Mouse (Mus musculus): ENCODE measurements around the gene Plekhg1. TPM values are rescaled to one million over a fixed set of nuclear protein-coding genes. Genes with fewer than 3 reads are reported as not detected.

Gene Plekhg1
- 10 to 100 TPM in 1 of 2 experiments, 1 to 10 TPM in 1; 9.3 to 10.3 TPM for total RNA-seq (2021)
- long read RNA-seq, experiment 1, partial matches to known transcripts: 0 of 4 reads
- long read RNA-seq, experiment 1, other reads (novel, unspliced or antisense): 4 of 4 reads
- long read RNA-seq, experiment 2, partial matches to known transcripts: 0 of 4 reads
- long read RNA-seq, experiment 2, other reads (novel, unspliced or antisense): 4 of 4 reads

DNA sequence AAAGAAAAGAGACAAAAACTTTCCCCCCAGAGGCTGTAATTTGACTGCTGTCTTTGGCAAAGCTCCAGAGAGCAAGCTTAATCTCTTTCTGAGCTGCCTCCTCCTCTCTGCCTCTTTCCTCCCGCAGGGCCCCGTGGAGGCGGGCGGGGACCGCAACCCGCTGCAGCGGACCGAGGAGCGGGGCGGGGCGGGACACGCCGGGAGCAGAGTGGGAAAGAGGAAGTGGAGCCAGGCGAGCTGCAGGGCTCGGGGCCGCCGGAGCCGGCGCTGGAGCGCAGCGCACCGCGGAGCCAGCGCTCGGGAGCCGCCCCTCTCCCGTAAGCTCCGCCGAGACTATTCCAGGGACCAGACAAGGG lies at the start of gene Plekhg1:
Gene Plekhg1, plus strand, starts transcription at position 217 of the 356 bp plus-strand sequence.
- DNase-seq: peak; percentile 86 to 93

DNA sequence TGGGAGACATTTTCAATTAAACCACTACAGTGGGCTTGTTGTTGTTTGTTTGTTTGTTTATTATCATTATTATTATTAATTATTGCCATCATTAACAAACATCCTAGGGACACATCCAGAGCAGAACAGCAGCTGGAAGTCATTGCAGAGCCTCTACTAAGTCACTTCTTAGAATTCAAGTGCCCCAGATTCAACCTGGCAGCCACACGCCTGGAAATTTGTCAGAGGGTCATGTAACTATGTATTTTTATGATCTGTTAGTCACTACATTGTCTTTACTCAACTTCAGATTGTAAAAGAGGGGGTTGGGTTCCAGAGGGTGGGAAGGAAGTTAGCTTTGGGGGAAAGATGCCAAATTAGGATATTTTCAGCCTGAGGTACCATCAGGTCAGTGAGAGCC lies 47.4 kb upstream of the Plekhg1 start:
- DNase-seq: no peak

GRCm38 (mm10) chr10:3693699-3694280 lies 46.4 kb upstream of the Plekhg1 start:
- no peak for DNase-seq

DNA sequence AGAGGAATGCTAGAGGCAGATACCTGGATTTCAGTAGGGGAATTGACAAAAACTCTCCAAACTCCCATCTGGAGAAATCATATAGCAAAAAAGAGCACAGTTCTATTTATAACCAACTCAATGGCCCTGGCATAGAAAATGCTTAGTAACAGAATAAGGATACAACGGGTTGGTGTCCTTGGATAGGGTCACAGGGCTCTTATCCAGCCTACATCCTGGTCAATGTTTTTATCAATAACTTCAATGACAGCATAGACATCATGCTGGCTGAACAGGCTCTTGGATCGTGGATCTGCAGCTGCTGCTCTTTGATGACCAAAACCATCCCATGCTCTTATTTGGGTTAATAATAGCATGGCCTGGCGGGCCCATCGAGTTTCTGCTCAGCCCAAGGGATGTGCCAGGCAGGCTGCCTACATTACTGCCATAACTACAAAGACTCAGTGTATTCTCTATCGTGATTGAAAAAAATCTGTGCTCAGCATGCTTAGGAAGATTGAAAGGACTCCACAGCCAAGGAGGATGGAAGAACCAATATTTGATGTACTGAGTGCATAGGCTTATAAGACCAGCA lies 44.7 kb upstream of the Plekhg1 start:
- peak; percentile 42 to 61 for DNase-seq

- DNase-seq: peak; percentile 76 to 87
Measured at GRCm38 (mm10) chr10:3696727-3697348, 43.3 kb upstream of the Plekhg1 start.

DNA sequence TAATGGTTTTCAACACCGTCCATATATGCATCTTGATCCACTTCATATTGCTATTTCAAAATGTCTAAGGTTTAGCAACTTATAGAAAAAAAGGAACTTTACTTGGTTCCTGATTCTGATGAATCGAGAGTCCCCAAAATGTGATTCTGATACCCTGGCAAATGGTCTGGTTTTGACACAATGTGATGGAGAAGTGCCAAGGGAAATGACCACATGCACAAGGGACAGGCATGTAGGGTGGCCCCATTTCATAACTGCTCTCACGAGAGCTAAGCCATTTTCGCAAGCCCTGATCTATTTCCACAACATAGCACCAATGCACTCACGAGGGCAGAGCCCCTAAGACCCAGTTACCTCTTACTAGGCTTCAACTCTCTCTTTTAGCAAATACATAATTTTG lies 42.7 kb upstream of the Plekhg1 start:
- DNase-seq: peak; percentile 47 to 65

DNA sequence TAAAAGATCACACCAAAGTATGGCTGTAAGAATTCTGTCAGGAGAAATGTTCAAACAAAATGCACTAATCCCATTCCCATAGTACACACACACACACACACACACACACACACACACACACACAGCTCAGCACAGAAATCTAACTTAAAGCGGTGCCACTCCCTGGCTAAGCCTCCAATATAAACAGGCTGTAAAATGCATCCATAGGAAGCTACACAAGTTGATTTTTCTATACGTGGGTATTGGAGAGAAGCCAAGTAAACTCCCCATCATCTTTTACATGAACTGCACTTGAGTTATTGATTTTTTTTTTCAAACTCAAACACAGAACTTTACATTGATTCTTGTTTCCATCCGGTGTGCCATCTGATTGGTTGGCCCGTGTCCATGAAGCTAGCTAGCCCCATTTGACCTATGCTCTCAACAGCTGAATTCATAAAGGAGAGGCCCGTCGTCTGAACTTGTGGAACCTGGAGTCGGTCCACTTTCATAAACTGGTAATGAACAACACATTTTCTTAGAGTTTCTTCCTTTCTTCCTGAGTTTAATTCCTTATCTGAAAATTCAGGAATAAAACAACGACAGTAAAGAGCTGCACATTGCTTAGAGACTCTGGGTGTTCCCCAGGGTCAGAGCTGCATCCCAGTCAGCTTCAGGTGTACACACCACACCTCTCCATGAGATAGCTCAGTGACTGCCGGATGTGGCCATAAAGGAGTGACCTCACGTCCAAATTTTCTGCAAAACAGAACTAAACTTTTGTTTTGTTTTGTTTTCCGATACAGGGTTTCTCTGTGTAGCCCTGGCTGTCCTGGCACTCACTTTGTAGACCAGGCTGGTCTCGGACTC lies 39.7 kb upstream of the Plekhg1 start:
- no peak for DNase-seq

GRCm38 (mm10) chr10:3701832-3702231 lies 38.3 kb upstream of the Plekhg1 start:
- DNase-seq: no peak

- no peak for DNase-seq
Measured at GRCm38 (mm10) chr10:3702585-3702984, 37.6 kb upstream of the Plekhg1 start.

DNA sequence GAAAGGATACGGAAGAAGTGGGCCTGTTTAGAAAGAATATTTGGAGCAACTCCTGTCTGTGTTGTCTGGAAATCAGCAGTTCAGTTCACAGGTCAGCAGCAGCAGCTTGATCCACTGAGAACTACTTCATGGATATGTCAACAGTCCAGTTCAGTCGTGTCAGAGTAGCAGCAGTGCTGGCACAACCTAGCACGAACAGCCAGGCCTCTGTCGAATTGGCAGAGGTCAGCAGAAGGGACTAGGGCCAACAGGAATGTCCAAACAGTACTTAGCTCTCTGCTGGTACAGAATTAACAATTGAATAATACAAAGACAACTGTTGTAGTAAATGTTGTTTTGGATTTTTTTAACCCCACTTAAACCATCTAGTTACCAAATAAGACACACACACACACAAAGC lies 33.9 kb upstream of the Plekhg1 start:
- peak; percentile 42 to 71 for DNase-seq

DNA sequence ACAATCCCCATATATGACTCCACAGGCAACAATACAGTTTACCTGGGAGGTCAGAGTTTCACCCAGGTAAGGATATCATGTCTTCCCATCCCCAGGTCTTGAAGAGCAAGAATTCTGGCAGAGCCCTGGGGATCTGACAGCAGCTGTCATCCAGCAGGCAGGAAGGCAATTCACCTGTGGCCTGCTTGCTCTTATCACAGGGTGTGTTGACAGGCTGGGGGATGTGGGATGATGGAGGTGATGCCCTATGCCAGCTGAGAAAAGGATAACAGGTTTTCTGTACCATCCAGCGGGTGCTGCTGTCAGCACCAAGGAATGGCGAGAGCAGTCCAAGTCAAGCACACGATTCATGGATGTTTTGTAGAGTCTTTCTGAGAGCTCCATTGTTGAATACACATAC lies 30.1 kb upstream of the Plekhg1 start:
- no peak for DNase-seq

DNA sequence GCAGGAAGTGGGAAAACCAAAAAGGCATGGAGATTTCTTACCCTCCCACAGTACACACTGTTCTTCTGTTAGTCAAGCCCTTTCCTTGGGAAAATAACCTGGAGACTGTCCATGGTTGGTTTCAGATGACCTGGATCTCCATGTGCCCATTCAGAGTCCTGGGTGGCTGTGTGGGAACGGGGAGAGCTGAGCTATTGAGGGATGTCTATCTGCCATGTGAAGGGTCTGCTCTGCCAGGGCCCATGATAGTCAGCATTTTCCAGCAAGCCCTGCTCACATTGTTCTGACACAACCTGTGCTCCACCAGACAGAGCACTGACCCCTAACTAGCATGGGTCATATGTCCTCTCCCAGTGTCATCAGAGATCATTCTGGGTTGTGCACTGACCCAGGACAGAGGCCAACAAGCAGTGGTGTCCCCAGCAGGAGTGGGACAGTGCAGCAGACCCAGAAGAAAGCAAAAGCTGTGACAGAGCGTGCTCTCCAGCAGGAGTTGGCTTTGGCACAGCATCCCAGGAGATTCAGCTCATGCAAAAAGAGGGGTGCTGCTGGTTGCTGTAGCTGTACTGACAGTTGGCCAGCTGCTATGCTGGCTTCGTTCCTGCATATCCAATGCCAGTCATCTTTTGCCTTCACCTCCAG lies 24.7 kb upstream of the Plekhg1 start:
- DNase-seq: peak; percentile 42 to 64

GRCm38 (mm10) chr10:3718021-3718865 lies 21.9 kb upstream of the Plekhg1 start:
- DNase-seq: peak; percentile 88

DNA sequence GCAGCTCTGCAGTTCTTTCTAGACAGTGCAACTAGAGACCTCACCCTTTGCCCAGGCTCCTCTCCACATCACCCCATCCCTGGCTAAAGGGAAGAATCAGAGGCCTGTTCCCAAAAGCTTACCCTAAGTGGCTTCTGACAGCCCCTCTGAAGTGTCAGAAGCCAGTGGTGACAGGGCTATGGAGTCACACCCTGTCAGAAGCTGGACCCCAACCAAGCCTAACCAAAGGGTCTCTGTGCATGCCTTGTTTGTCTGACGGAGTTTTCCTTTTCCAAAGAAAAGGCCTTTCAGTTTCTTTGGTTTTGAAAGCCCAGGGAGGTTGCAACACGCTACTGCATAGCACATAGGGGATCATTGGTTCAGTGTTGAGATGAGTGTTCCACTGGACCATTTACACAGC lies 19.9 kb upstream of the Plekhg1 start:
- no peak for DNase-seq

DNA sequence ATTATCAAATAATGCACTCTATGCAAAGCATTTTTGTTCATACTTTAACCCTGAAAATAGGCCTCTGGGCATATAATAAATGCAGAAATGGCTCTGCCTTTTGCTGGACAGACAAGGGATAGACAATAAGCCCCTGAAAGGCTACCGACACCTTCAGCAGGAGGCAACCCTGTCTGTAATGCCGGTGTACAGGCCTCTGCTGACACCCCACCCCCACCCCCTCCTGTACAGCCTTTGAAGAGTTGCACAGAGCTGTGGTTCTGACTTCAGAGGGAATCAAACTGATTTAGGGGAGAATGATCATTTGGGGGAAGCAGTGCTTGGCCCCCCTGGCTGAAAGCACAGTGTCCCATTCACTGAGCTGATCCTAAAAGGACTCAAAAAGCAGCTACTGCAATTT lies 17.8 kb upstream of the Plekhg1 start:
- DNase-seq: no peak

GRCm38 (mm10) chr10:3724665-3725064 lies 15.5 kb upstream of the Plekhg1 start:
- no peak for DNase-seq

GRCm38 (mm10) chr10:3729666-3730065 lies 10.5 kb upstream of the Plekhg1 start:
- DNase-seq: no peak

DNA sequence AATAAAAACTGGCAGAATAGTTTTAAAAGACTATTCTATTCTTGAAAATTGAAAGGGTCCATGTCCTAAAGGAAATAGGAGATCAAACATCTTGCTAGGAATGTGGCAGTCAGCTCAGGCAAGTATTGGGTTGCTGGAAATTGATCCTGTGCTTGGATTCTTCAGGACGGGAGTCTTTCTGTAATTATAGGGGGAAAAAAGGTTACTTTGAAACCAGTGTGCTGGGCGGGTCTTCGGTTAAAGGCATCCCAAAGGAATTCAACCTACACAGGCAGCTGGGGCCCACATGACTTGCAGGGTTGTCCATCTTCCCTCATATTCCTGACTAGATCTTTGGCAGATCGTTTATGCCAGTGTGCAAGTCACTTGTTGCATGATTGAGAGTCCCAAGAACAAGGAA lies 9.8 kb upstream of the Plekhg1 start:
- no peak for DNase-seq

GRCm38 (mm10) chr10:3737034-3737433 lies 3.1 kb upstream of the Plekhg1 start:
- no peak for DNase-seq

GRCm38 (mm10) chr10:3740504-3741388 lies 582 bp downstream of the Plekhg1 start:
- peak; percentile 70 to 71 for DNase-seq
